Mouse (Mus musculus) cortical plate, adult 2 months (tissue): Measurements from ENCODE around the gene Rbm28.

Experiments used
- CTCF ChIP-seq: fragments of 200-500 bp; IDR thresholded peaks from 2 replicates; pipeline ENCODE4 v1.5.1; 2011; ENCODE audit warnings: mild to moderate bottlenecking, control low read depth, low read length; ENCODE audit not compliant: insufficient read depth; ENCODE audit errors: extremely low read depth
- POLR2A ChIP-seq: fragments of 200-500 bp; IDR thresholded peaks from 2 replicates; pipeline ENCODE4 v1.6.1; 2011; ENCODE audit warnings: mild to moderate bottlenecking, low read length, control low read depth; ENCODE audit not compliant: insufficient read depth; ENCODE audit errors: extremely low read depth

DNA sequence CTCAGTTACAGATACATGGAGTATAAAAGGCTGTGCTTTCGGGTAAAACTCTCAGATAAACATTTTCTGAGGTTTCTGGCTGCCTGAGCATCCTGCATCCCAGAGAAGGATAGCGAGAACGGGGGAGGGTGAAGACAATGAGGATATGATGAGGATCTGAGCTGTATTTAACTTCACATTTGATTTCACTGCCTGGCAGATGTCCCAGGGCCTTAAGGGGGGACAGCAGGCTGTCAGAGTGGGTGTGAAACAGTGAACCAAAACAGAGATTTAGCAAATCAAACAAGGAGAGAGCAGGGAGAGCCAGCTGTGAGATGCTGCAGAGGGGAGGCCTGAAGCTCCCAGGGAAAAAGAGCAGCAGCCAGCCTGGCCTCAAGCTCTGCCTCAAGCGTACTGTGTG lies 85.5 kb downstream of the Rbm28 start:
- TF ChIP-seq CTCF (no peak), POLR2A (no peak)
